Mouse (Mus musculus) E14TG2a.4 (cell line): ENCODE results near the gene Zfp944.

Source experiments
- CTCF ChIP-seq: conservative IDR thresholded peaks from 2 replicates; pipeline ENCODE4 v1.5.1; 2014; ENCODE audit warnings: low read length
- NANOG ChIP-seq: IDR thresholded peaks from 2 replicates; pipeline ENCODE4 v1.6.1; 2014; ENCODE audit warnings: borderline replicate concordance, low read length, mixed read lengths

- TF ChIP-seq CTCF (no peak), NANOG (no peak)
These were observed 628 bp downstream of the Zfp944 start for GRCm38 (mm10) chr17:22360572-22360971.
